Mouse (Mus musculus): ENCODE data around the gene Stat5b.

DNA sequence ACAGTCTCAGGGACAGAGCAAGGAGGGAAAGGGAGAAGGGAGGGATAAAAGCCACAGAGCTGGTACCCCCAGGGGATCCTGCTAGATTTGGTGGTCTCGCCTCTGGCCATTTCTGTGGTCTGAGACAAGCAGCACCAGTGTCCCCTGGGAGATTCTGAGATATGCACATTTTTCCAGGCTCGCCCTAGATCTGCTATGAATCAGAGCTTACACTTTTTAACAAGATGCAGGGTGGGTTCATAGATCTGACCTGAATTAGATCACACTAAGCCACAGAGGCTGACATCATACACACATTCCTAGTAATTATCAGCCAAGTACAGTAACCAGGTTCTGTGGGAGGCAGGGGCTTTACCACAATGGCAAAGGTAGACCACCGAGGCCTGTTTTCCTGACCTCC, 60.8 kb downstream of the Stat5b start:
- TF ChIP-seq CTCF (IDR thresholded peaks at IDR 0.05; ENCODE audit: low read depth) (no peak), EP300 (optimal IDR thresholded peaks at IDR 0.05) (no peak)
